Mouse (Mus musculus) hindbrain, embryonic 10.5 days (tissue): ENCODE data around the gene Lrrc72. TPM values are rescaled to one million over a fixed set of nuclear protein-coding genes. Genes with fewer than 3 reads are reported as not detected.

Experiments
- DNase-seq: peaks from one replicate; pipeline ENCODE4 v3.0.0-alpha.2; 2017; ENCODE audit warnings: low spot score
- H3K27ac ChIP-seq: fragments of 300-500 bp; sonication (generic); 2 replicates; pipeline ENCODE4 v1.5.1; 2016; ENCODE audit warnings: mild to moderate bottlenecking, moderate library complexity
- H3K27me3 ChIP-seq: fragments of 300-500 bp; sonication (generic); 2 replicates; pipeline ENCODE4 v1.6.1; 2016; ENCODE audit warnings: mild to moderate bottlenecking; ENCODE audit not compliant: poor library complexity, insufficient read depth, severe bottlenecking
- H3K36me3 ChIP-seq: fragments of 300-500 bp; sonication (generic); 2 replicates; pipeline ENCODE4 v1.6.1; 2016; ENCODE audit warnings: mild to moderate bottlenecking, moderate library complexity
- H3K4me1 ChIP-seq: fragments of 300-500 bp; sonication (generic); replicated peaks from 2 replicates; pipeline ENCODE4 v1.6.1; 2016; ENCODE audit warnings: mild to moderate bottlenecking
- H3K4me3 ChIP-seq: fragments of 300-500 bp; sonication (generic); 2 replicates; pipeline ENCODE4 v1.5.1; 2016; ENCODE audit warnings: mild to moderate bottlenecking, moderate library complexity
- H3K9me3 ChIP-seq: fragments of 300-500 bp; sonication (generic); 2 replicates; pipeline ENCODE4 v1.6.1; 2016; ENCODE audit warnings: mild to moderate bottlenecking, moderate library complexity
- WGBS: fragments of 180-500 bp; shearing (Covaris S2); methylation state at CpG from one replicate; pipeline ENCODE4 v1.1.7; 2016; 5-methylcytosine and 5-hydroxymethylcytosine counted together
- polyA plus RNA-seq: library from polyadenylated mRNA; unstranded; fragments of >200 nt; fragmentation: Nextera tagmentation; extraction: Ambion mirVana; gene quantifications from 2 replicates; pipeline ENCODE4 v1.2.1, GENCODE M21; 2016

Lrrc72 gene
- not detected in 2 replicates for polyA plus RNA-seq

- Histone ChIP-seq H3K4me3 (no peak within 1 kb of the TSS), H3K9me3 (no peaks in the 10 kb centered on the region), H3K27ac (no peak within 1 kb of the TSS), H3K4me1 (no peaks in the 10 kb centered on the region), H3K36me3 (no peaks in the 10 kb centered on the region), H3K27me3 (no peaks in the 10 kb centered on the region)
- DNase-seq = no peak
- WGBS = 95% methylated on average over 9 of the region's 9 CpGs
Measured at GRCm38 (mm10) chr12:36253298-36253697, at the start of gene Lrrc72. Lrrc72 (minus strand) TSS chr12:36253398.

DNA sequence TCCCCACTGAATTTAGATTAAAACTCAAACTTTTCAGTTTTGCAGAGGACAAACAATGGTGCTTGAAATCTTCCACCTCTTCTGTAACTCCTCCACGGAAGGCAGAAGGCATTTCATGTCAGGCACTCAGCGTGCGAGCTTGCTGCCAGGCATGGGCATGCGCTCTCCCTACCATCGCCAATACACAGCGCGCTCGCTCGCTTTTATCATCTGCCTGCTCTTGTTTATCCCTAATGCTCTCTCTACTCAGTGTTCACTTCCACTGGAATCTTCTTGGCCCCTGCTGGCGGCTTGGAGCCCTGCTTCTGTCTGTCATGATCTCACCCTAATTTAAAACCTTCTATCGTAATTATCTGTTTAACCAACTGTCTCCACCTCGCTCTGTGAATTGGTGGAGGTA is 49.1 kb upstream of the Lrrc72 start:
- Histone ChIP-seq H3K9me3 (no peaks in the 10 kb centered on the region), H3K4me1 (no peaks in the 10 kb centered on the region), H3K27me3 (no peaks in the 10 kb centered on the region), H3K36me3 (no peaks in the 10 kb centered on the region), H3K4me3 (no peak overlapping the region), H3K27ac (no peak overlapping the region)
- DNase-seq = no peak
- WGBS = 90% methylated on average over 12 of the region's 12 CpGs

DNA sequence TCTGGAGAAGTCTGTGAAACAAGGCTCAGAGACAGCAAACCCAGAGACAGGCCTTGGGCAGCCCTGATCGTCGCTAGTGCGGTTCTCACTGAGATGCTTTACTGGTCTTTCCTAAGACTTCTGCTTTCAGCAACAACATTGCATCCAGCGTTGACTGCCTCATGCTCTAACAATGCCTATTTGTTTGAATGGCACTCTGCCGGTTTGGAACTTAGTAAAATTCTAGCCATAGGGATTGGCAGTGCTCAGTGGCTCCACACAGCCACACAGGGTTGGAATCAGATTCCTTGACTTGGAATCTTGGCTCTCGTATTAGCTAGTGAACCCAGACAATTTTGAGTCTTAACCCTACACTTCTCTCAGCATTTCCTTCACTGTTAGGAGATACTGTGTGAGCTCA is 38.1 kb upstream of the Lrrc72 start:
- 81% methylated on average over 6 of the region's 6 CpGs for WGBS
- DNase-seq = no peak
- Histone ChIP-seq H3K27ac (no peak overlapping the region), H3K9me3 (no peaks in the 10 kb centered on the region), H3K27me3 (no peaks in the 10 kb centered on the region), H3K4me3 (no peak overlapping the region), H3K4me1 (no peaks in the 10 kb centered on the region), H3K36me3 (no peaks in the 10 kb centered on the region)

GRCm38 (mm10) chr12:36290465-36290864 is 37.3 kb upstream of the Lrrc72 start:
- Histone ChIP-seq H3K27me3 (no peaks in the 10 kb centered on the region), H3K4me1 (no peaks in the 10 kb centered on the region), H3K4me3 (no peak overlapping the region), H3K9me3 (no peaks in the 10 kb centered on the region), H3K27ac (no peak overlapping the region), H3K36me3 (no peaks in the 10 kb centered on the region)
- no peak for DNase-seq
- WGBS = 84% methylated on average over 4 of the region's 4 CpGs

DNA sequence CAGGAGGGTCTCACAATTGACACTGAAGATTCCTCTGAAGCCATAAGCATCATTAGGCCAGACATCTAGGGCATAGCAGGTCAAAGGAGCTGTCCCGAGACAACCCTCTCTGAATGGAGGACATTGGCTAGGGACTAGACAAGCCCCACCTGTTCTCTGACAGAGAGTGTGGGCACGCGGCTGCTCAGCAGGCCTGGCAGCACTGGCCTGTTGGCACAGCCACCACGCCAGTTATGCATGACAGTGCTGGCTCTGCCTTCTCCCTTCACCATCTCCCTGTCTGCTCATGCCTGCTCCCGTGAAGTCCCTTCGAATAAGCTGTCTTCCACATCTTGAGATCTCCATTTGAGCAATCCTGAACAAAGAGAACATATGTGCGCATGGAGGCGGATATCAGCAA is 36.4 kb upstream of the Lrrc72 start:
- no peak for DNase-seq
- no peak overlapping the region for H3K4me3 ChIP-seq
- no peaks in the 10 kb centered on the region for H3K27me3 ChIP-seq
- H3K9me3 ChIP-seq = no peaks in the 10 kb centered on the region
- no peaks in the 10 kb centered on the region for H3K36me3 ChIP-seq
- H3K27ac ChIP-seq = no peak overlapping the region
- H3K4me1 ChIP-seq = no peaks in the 10 kb centered on the region
- 86% methylated on average over 8 of the region's 8 CpGs for WGBS

DNA sequence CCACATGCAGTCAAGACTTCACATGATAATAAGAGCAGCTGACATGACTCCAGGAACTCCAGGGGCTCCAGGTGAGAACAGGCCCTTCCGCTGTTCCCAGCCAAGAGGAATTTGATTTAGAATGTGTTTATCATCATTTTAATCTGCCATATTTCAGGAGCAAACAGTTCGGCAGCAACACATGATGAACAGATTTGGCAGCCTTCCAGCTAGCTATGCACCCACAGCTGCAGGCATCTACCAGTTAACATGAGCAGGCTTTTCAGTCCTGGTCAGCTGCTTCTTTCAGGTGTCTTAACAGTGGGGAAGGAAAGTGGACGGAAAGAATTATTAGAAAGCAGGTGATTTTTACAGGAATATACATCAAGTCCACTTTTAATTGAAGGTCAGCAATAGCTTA is 21.6 kb upstream of the Lrrc72 start:
- Histone ChIP-seq H3K27ac (no peak overlapping the region), H3K9me3 (no peaks in the 10 kb centered on the region), H3K4me3 (no peak overlapping the region), H3K36me3 (no peaks in the 10 kb centered on the region), H3K4me1 (no peaks in the 10 kb centered on the region), H3K27me3 (no peaks in the 10 kb centered on the region)
- no peak for DNase-seq
- 92% methylated on average over 3 of the region's 3 CpGs for WGBS

DNA sequence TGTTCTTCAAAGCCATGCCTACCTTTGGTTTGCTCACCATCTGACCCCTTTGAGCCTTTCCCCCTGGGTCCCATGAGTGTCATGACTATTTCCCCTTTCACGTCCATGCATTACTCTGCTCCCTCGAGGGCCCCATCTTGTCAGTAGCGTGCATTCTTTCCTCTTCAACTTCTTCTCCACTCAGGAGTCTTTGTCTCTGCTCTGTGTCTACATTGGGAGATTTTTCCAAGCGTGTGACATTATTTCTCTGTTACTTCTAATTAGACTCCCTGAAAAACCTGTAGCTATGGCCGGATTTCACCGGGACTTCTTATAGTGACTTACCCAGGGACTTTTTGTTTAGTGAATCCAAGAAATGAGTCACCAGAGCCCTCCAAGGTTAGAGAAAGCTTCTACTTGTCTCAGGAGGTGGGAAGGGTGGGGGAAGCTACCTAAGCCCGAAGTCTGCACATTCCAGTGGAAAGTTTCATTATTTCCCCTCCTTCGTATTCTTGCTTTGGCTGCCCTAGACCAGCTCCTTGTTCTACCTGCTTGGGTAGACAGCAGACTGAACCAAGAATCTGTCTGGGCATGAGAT is 14.6 kb upstream of the Lrrc72 start:
- Histone ChIP-seq H3K27ac (no peak overlapping the region), H3K9me3 (no peaks in the 10 kb centered on the region), H3K4me3 (no peak overlapping the region), H3K4me1 (no peaks in the 10 kb centered on the region), H3K27me3 (no peaks in the 10 kb centered on the region), H3K36me3 (no peaks in the 10 kb centered on the region)
- DNase-seq = no peak
- WGBS = 88% methylated on average over 8 of the region's 8 CpGs

DNA sequence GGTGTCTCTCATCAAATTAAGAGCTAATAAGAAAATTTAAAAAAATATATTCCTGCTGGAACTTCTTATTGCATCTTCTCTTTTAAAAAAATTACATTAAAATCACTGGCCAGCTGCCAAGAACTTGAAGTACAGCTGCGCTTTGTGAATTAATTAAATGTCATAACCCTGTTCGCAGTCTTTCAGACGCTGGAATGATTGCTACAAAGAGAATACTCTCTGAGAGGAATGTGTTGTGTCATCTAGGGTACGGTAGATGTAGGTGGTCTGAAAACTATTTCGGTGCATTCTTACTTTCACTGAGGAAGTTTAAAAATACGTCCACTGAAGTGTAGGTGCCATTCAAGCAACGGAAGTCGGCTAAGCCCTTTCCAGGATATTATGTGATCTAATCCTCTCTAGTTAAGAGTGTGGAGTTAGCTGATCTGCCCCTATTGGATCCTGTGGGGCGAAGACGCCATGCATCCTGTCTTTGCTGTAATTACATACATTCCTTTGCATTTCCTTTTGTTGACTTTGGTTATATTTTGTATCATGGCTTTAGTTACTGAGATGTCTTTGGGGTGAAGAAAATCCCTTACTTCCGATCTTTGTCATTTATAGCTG is 9.0 kb upstream of the Lrrc72 start:
- WGBS = 85% methylated on average over 11 of the region's 11 CpGs

DNA sequence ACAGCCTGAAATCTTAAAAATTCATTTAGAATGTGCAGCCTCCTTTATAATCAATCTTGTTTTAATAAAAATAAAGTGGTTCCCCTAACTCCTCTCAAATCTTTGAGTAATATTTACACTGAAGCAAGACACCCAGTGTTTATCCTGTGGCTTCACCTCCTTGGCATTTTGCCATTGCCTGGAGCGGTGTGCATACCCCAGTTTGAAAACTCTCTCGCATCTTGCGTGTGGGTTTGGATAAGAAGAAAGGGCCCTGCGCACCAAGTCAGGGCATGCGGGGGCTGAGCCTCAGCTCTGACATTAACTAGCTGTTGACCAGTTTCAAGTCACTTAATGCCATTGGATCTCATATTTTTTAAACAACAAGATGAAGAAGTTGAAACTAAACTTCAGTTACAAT is 2.2 kb upstream of the Lrrc72 start:
- DNase-seq = no peak

More for the DNA sequence above, 9.0 kb upstream of the Lrrc72 start:
- H3K9me3 ChIP-seq = no peaks in the 10 kb centered on the region
- DNase-seq = no peak
- H3K27me3 ChIP-seq = no peaks in the 10 kb centered on the region
- no peaks in the 10 kb centered on the region for H3K4me1 ChIP-seq
- no peaks in the 10 kb centered on the region for H3K36me3 ChIP-seq
- no peak overlapping the region for H3K4me3 ChIP-seq
- no peak overlapping the region for H3K27ac ChIP-seq

GRCm38 (mm10) chr12:36241171-36241570 is 12.0 kb downstream of the Lrrc72 start:
- H3K9me3 ChIP-seq = no peaks in the 10 kb centered on the region
- H3K36me3 ChIP-seq = no peaks in the 10 kb centered on the region
- H3K4me3 ChIP-seq = no peak overlapping the region
- no peaks in the 10 kb centered on the region for H3K27me3 ChIP-seq
- 85% methylated on average over 3 of the region's 3 CpGs for WGBS
- H3K4me1 ChIP-seq = no peaks in the 10 kb centered on the region
- no peak for DNase-seq
- no peak overlapping the region for H3K27ac ChIP-seq

More for the DNA sequence above, 2.2 kb upstream of the Lrrc72 start:
- no peaks in the 10 kb centered on the region for H3K36me3 ChIP-seq
- no peaks in the 10 kb centered on the region for H3K9me3 ChIP-seq
- H3K27ac ChIP-seq = no peak overlapping the region
- no peaks in the 10 kb centered on the region for H3K4me1 ChIP-seq
- H3K27me3 ChIP-seq = no peaks in the 10 kb centered on the region
- 68% methylated on average over 5 of the region's 5 CpGs for WGBS
- no peak overlapping the region for H3K4me3 ChIP-seq

GRCm38 (mm10) chr12:36231386-36231785 is 21.8 kb downstream of the Lrrc72 start:
- WGBS = 85% methylated on average over 2 of the region's 2 CpGs
- H3K4me3 ChIP-seq = no peak overlapping the region
- no peak overlapping the region for H3K27ac ChIP-seq
- H3K9me3 ChIP-seq = no peaks in the 10 kb centered on the region
- H3K4me1 ChIP-seq = no peaks in the 10 kb centered on the region
- DNase-seq = no peak
- H3K36me3 ChIP-seq = no peaks in the 10 kb centered on the region
- H3K27me3 ChIP-seq = no peaks in the 10 kb centered on the region

- Histone ChIP-seq H3K9me3 (no peaks in the 10 kb centered on the region), H3K4me3 (no peak overlapping the region), H3K36me3 (no peaks in the 10 kb centered on the region), H3K27me3 (no peaks in the 10 kb centered on the region), H3K4me1 (no peaks in the 10 kb centered on the region), H3K27ac (no peak overlapping the region)
- WGBS = 71% methylated on average over 4 of the region's 4 CpGs
- DNase-seq = no peak
Measured at GRCm38 (mm10) chr12:36224392-36224791, 28.8 kb downstream of the Lrrc72 start.

DNA sequence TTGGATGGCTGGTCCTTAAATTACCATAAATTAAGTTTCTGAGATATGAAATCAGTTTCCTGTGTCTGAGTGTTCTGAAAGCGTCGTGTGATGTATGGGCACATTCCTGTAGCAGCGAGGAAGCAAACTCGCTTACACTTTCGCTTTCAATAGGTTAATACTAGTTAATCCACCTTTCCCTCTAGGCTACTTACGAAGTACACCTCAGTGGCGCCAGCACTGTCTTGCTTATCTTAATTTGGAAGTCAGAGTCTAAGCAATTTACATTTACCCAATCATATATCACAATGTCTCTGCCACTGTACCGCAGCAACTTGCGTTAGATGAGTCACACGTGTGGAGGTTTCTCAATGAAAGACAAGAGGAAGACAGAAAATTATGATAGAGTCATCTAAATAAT is 36.3 kb downstream of the Lrrc72 start:
- no peak for DNase-seq
- Histone ChIP-seq H3K4me3 (no peak overlapping the region), H3K36me3 (no peaks in the 10 kb centered on the region), H3K27ac (no peak overlapping the region), H3K9me3 (no peaks in the 10 kb centered on the region), H3K4me1 (no peaks in the 10 kb centered on the region), H3K27me3 (no peaks in the 10 kb centered on the region)
- 94% methylated on average over 10 of the region's 10 CpGs for WGBS

DNA sequence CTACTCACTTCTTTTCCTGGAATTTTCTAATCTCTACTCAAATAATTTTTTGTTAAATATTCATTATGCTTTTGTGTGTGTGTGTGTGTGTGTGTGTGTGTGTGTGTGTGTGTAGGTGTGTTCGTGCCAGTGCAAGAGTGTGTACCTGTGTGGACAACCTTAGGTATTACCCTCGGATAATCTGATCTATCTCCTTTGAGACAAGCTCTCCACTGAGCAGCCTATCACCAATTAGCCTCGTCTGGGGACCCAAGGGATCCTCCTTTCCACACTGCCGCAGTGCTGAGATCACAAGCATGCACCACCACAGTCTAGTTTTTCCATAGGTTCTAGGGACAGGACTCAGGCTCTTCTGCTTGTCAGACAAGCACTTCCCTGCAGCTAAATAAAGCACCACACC is 37.0 kb downstream of the Lrrc72 start:
- no peak overlapping the region for H3K4me3 ChIP-seq
- WGBS = 74% methylated on average over 4 of the region's 4 CpGs
- no peaks in the 10 kb centered on the region for H3K9me3 ChIP-seq
- no peaks in the 10 kb centered on the region for H3K27me3 ChIP-seq
- H3K4me1 ChIP-seq = no peaks in the 10 kb centered on the region
- H3K36me3 ChIP-seq = no peaks in the 10 kb centered on the region
- DNase-seq = no peak
- no peak overlapping the region for H3K27ac ChIP-seq
